Mouse (Mus musculus) liver, embryonic 16.5 days (tissue): ENCODE measurements around the gene BC035044. TPM values are rescaled to one million over a fixed set of nuclear protein-coding genes. Genes with fewer than 3 reads are reported as not detected.

ENCODE experiments used
- ATAC-seq: fragments of 200-750 bp; cut with Nextera tagmentation; 2 replicates; pipeline ENCODE4 v1.8.0; 2017; ENCODE audit warnings: low read depth, mild to moderate bottlenecking, moderate number of reproducible peaks, moderate library complexity
- H3K27ac ChIP-seq: fragments of 300-500 bp; sonication (generic); 2 replicates; pipeline ENCODE4 v1.5.1; 2014; ENCODE audit warnings: mild to moderate bottlenecking, low read length
- H3K27me3 ChIP-seq: fragments of 300-500 bp; sonication (generic); 2 replicates; pipeline ENCODE4 v1.6.1; 2014; ENCODE audit warnings: low read depth, low read length, mixed read lengths; ENCODE audit not compliant: control insufficient read depth, insufficient read depth
- H3K36me3 ChIP-seq: fragments of 300-500 bp; sonication (generic); 2 replicates; pipeline ENCODE4 v1.6.1; 2014; ENCODE audit warnings: mild to moderate bottlenecking; ENCODE audit not compliant: control insufficient read depth, insufficient read depth
- H3K4me1 ChIP-seq: fragments of 300-500 bp; sonication (generic); 2 replicates; pipeline ENCODE4 v1.6.1; 2014; ENCODE audit warnings: low read depth, low read length, mixed read lengths; ENCODE audit not compliant: control insufficient read depth
- H3K4me2 ChIP-seq: fragments of 300-500 bp; sonication (generic); 2 replicates; pipeline ENCODE4 v1.6.1; 2014; ENCODE audit warnings: low read depth, low read length, mixed read lengths
- H3K4me3 ChIP-seq: fragments of 300-500 bp; sonication (generic); 2 replicates; pipeline ENCODE4 v1.5.1; 2014; ENCODE audit warnings: low read depth, mild to moderate bottlenecking, low read length
- H3K9ac ChIP-seq: fragments of 300-500 bp; sonication (generic); 2 replicates; pipeline ENCODE4 v1.6.1; 2014; ENCODE audit warnings: low read depth, low read length
- H3K9me3 ChIP-seq: fragments of 300-500 bp; sonication (generic); replicated peaks from 2 replicates; pipeline ENCODE4 v1.6.1; 2016; ENCODE audit warnings: low read length; ENCODE audit not compliant: control insufficient read depth
- WGBS: fragments of 180-500 bp; shearing (Covaris S2); extraction: QIAGEN DNeasy Blood & Tissue Kit; methylation state at CpG from one replicate; pipeline ENCODE4 v1.1.7; 2014; ENCODE audit not compliant: insufficient replicate concordance; 5-methylcytosine and 5-hydroxymethylcytosine counted together
- polyA plus RNA-seq: library from polyadenylated mRNA; unstranded; fragments of >200 nt; fragmentation: Nextera tagmentation; extraction: Ambion mirVana; gene quantifications from 2 replicates; pipeline ENCODE4 v1.2.1, GENCODE M21; 2015

BC035044 gene
- polyA plus RNA-seq, 1 experiment from 2014 or later: 6.6 TPM

GRCm38 (mm10) chr6:128854024-128854820, 36.7 kb downstream of the BC035044 start:
- no peaks in the 10 kb centered on the region; the same call in 1 of the 2 replicates for H3K4me1 ChIP-seq
- ATAC-seq: no peak
- H3K27me3 ChIP-seq: no peaks in the 10 kb centered on the region
- H3K4me2 ChIP-seq: no peak overlapping the region
- no peaks in the 10 kb centered on the region for H3K9me3 ChIP-seq
- WGBS: 52% methylated on average over 12 of the region's 12 CpGs
- no peak overlapping the region for H3K9ac ChIP-seq
- H3K4me3 ChIP-seq: no peak overlapping the region
- no peaks in the 10 kb centered on the region for H3K36me3 ChIP-seq
- H3K27ac ChIP-seq: no peak overlapping the region

GRCm38 (mm10) chr6:128852766-128853165, 38.2 kb downstream of the BC035044 start:
- Histone ChIP-seq H3K9me3 (no peaks in the 10 kb centered on the region), H3K9ac (no peak overlapping the region), H3K4me2 (no peak overlapping the region), H3K4me3 (no peak overlapping the region), H3K27me3 (no peaks in the 10 kb centered on the region), H3K4me1 (no peaks in the 10 kb centered on the region; the same call in 1 of the 2 replicates), H3K27ac (no peak overlapping the region), H3K36me3 (no peaks in the 10 kb centered on the region)
- no peak for ATAC-seq
- WGBS: 42% methylated on average over 3 of the region's 3 CpGs

- no peaks in the 10 kb centered on the region for H3K36me3 ChIP-seq
- no peaks in the 10 kb centered on the region; the same call in 1 of the 2 replicates for H3K4me1 ChIP-seq
- 39% methylated on average over 2 of the region's 2 CpGs for WGBS
- ATAC-seq: no peak
- no peak overlapping the region for H3K4me3 ChIP-seq
- no peak overlapping the region for H3K9ac ChIP-seq
- no peaks in the 10 kb centered on the region for H3K9me3 ChIP-seq
- no peaks in the 10 kb centered on the region for H3K27me3 ChIP-seq
- no peak overlapping the region for H3K4me2 ChIP-seq
- peak overlapping the region; percentile 27 for H3K27ac ChIP-seq
Measured at GRCm38 (mm10) chr6:128851151-128851550, 39.8 kb downstream of the BC035044 start.

GRCm38 (mm10) chr6:128850671-128851070, 40.3 kb downstream of the BC035044 start:
- H3K4me2 ChIP-seq: no peak overlapping the region
- 23% methylated on average over 2 of the region's 2 CpGs for WGBS
- ATAC-seq: peak; percentile 27; the same call in 1 of the 2 replicates

GRCm38 (mm10) chr6:128849902-128850301, 41.0 kb downstream of the BC035044 start:
- H3K36me3 ChIP-seq: no peaks in the 10 kb centered on the region
- no peaks in the 10 kb centered on the region for H3K9me3 ChIP-seq
- H3K4me2 ChIP-seq: no peak overlapping the region
- H3K4me3 ChIP-seq: no peak overlapping the region
- 48% methylated on average over 2 of the region's 2 CpGs for WGBS
- no peaks in the 10 kb centered on the region for H3K27me3 ChIP-seq
- no peak overlapping the region for H3K9ac ChIP-seq
- no peak overlapping the region for H3K27ac ChIP-seq
- no peak for ATAC-seq
- peaks cover 4% of the 10 kb centered on the region for H3K4me1 ChIP-seq

More at GRCm38 (mm10) chr6:128850671-128851070, 40.3 kb downstream of the BC035044 start:
- H3K27ac ChIP-seq: peak overlapping the region; percentile 27
- no peak overlapping the region for H3K4me3 ChIP-seq
- H3K4me1 ChIP-seq: no peaks in the 10 kb centered on the region; the same call in 1 of the 2 replicates
- no peaks in the 10 kb centered on the region for H3K27me3 ChIP-seq
- H3K36me3 ChIP-seq: no peaks in the 10 kb centered on the region
- no peaks in the 10 kb centered on the region for H3K9me3 ChIP-seq
- H3K9ac ChIP-seq: no peak overlapping the region

- H3K9ac ChIP-seq: no peak overlapping the region
- WGBS: 70% methylated on average over 4 of the region's 4 CpGs
Measured at GRCm38 (mm10) chr6:128847401-128847800, 43.5 kb downstream of the BC035044 start.

GRCm38 (mm10) chr6:128845998-128846542, 44.9 kb downstream of the BC035044 start:
- peaks cover 18% of the 10 kb centered on the region for H3K4me1 ChIP-seq
- H3K9me3 ChIP-seq: no peaks in the 10 kb centered on the region
- ATAC-seq: no peak

More at GRCm38 (mm10) chr6:128847401-128847800, 43.5 kb downstream of the BC035044 start:
- ATAC-seq: no peak
- H3K36me3 ChIP-seq: no peaks in the 10 kb centered on the region
- peaks cover 9% of the 10 kb centered on the region for H3K4me1 ChIP-seq
- no peaks in the 10 kb centered on the region for H3K9me3 ChIP-seq
- H3K4me3 ChIP-seq: no peak overlapping the region
- no peak overlapping the region for H3K4me2 ChIP-seq
- H3K27ac ChIP-seq: no peak overlapping the region
- H3K27me3 ChIP-seq: no peaks in the 10 kb centered on the region

GRCm38 (mm10) chr6:128845319-128845979, 45.5 kb downstream of the BC035044 start:
- Histone ChIP-seq H3K4me3 (peak overlapping the region; percentile 10; the same call in 1 of the 2 replicates), H3K9me3 (no peaks in the 10 kb centered on the region), H3K27ac (peak overlapping the region; percentile 76), H3K27me3 (no peaks in the 10 kb centered on the region), H3K9ac (no peak overlapping the region), H3K4me1 (peaks cover 18% of the 10 kb centered on the region), H3K36me3 (no peaks in the 10 kb centered on the region), H3K4me2 (peak overlapping the region; percentile 18; the same call in 1 of the 2 replicates)
- 13% methylated on average over 7 of the region's 7 CpGs for WGBS
- ATAC-seq: peak; percentile 23

More at GRCm38 (mm10) chr6:128845998-128846542, 44.9 kb downstream of the BC035044 start:
- H3K27ac ChIP-seq: no peak overlapping the region
- WGBS: 47% methylated on average over 6 of the region's 9 CpGs
- H3K36me3 ChIP-seq: no peaks in the 10 kb centered on the region
- no peak overlapping the region for H3K4me2 ChIP-seq
- H3K27me3 ChIP-seq: no peaks in the 10 kb centered on the region
- H3K4me3 ChIP-seq: no peak overlapping the region
- H3K9ac ChIP-seq: no peak overlapping the region
